1 mouse cellular context compared by ENCODE assay signal in genomic region chr19:44045847-44046246, GRCm38 (mm10).
TF ChIP-seq lines count a peak whose summit lies in the region.

No protein-coding gene starts in this region.

TF ChIP-seq in MEL, 35 proteins besides CTCF, POLR2A, EP300 and RAD21 (continued from another document):
- no peak for TF ChIP-seq USF2 (IDR thresholded peaks at IDR 0.05; ENCODE audit: borderline replicate concordance in 1 of 2, insufficient read depth in 1 of 2, low read depth in 1 of 2, low read length in 2 of 2)
- no peak for TF ChIP-seq ZKSCAN1 (IDR thresholded peaks at IDR 0.05; ENCODE audit: low read depth, low read length)
- peak; percentile 66; the same call in 1 of the 2 replicates for TF ChIP-seq MAZ (IDR thresholded peaks at IDR 0.05; ENCODE audit: low read depth, low read length)
- peak; percentile 67 for TF ChIP-seq SIN3A (IDR thresholded peaks at IDR 0.05; ENCODE audit: low read length)
- no peak for TF ChIP-seq GABPA (IDR thresholded peaks at IDR 0.05; ENCODE audit: low read depth, low read length)
- TF ChIP-seq POLR2AphosphoS2 (IDR thresholded peaks at IDR 0.05; ENCODE audit: low read length) = no peak
- peak; percentile 46; the same call in 1 of the 2 replicates for TF ChIP-seq ETS1 (IDR thresholded peaks at IDR 0.05; ENCODE audit: low read depth, low read length)
- TF ChIP-seq USF1 (IDR thresholded peaks at IDR 0.05; ENCODE audit: low read depth, low read length) = no peak
- TF ChIP-seq ZNF384 (IDR thresholded peaks at IDR 0.05; ENCODE audit: low read depth, low read length) = no peak
- TF ChIP-seq JUND (IDR thresholded peaks at IDR 0.05; ENCODE audit: low read depth, low read length) = peak; percentile 32; the same call in 1 of the 2 replicates
- TF ChIP-seq HCFC1 (IDR thresholded peaks at IDR 0.05; ENCODE audit: low read depth, low read length) = 0 out of 2 replicates have a peak, but pooled peaks have one; percentile 35
- TF ChIP-seq MXI1 (IDR thresholded peaks at IDR 0.05; ENCODE audit: low read depth, low read length) = no peak
- TF ChIP-seq TAL1 (IDR thresholded peaks at IDR 0.05; ENCODE audit: low read length) = no peak
- 0 out of 2 replicates have a peak, but pooled peaks have one; percentile 11 for TF ChIP-seq TBP (IDR thresholded peaks at IDR 0.05; ENCODE audit: low read depth, low read length)
- 0 out of 2 replicates have a peak, but pooled peaks have one; percentile 15 for TF ChIP-seq TCF12 (IDR thresholded peaks at IDR 0.05; ENCODE audit: low read depth, low read length)
- no peak for TF ChIP-seq GATA1 (IDR thresholded peaks at IDR 0.05; ENCODE audit: low read depth, low read length)
- no peak for TF ChIP-seq BHLHE40 (IDR thresholded peaks at IDR 0.05; ENCODE audit: borderline replicate concordance, low read depth, low read length)
- TF ChIP-seq E2F4 (IDR thresholded peaks at IDR 0.05; ENCODE audit: borderline replicate concordance, low read depth, low read length) = no peak
- TF ChIP-seq RCOR1 (IDR thresholded peaks at IDR 0.05; ENCODE audit: low read depth, low read length) = peak; percentile 67
- no peak for TF ChIP-seq NELFE (IDR thresholded peaks at IDR 0.05; ENCODE audit: low read depth, low read length)
- peak; percentile 35; the same call in 1 of the 2 replicates for TF ChIP-seq ELF1 (IDR thresholded peaks at IDR 0.05; ENCODE audit: low read depth, low read length)
- TF ChIP-seq MYC (IDR thresholded peaks at IDR 0.05; ENCODE audit: low read depth, low read length) = no peak
- no peak for TF ChIP-seq NRF1 (IDR thresholded peaks at IDR 0.05; ENCODE audit: insufficient read depth, low read depth, low read length, poor library complexity, severe bottlenecking)
